Mouse (Mus musculus) neural tube, embryonic 12.5 days (tissue): ENCODE measurements around the gene D630036H23Rik. TPM values are rescaled to one million over a fixed set of nuclear protein-coding genes. Genes with fewer than 3 reads are reported as not detected.
"Not testable (repeated sequence)": the region's sequence is repeated elsewhere in the genome, so short reads cannot be mapped to it uniquely, and the experiment has no call there.

Experiments used
- ATAC-seq: fragments of 200-750 bp; cut with Nextera tagmentation; 2 replicates; pipeline ENCODE4 v1.8.0; 2017; ENCODE audit warnings: low read depth, mild to moderate bottlenecking, moderate TSS enrichment, moderate library complexity; ENCODE audit not compliant: low FRiP score
- H3K27ac ChIP-seq: fragments of 300-500 bp; sonication (generic); 2 replicates; pipeline ENCODE4 v1.5.1; 2016
- H3K27me3 ChIP-seq: fragments of 300-500 bp; sonication (generic); replicated peaks from 2 replicates; pipeline ENCODE4 v1.6.1; 2016; ENCODE audit warnings: mild to moderate bottlenecking
- H3K36me3 ChIP-seq: fragments of 300-500 bp; sonication (generic); 2 replicates; pipeline ENCODE4 v1.6.1; 2016; ENCODE audit warnings: mild to moderate bottlenecking
- H3K4me1 ChIP-seq: fragments of 300-500 bp; sonication (generic); 2 replicates; pipeline ENCODE4 v1.6.1; 2016
- H3K4me2 ChIP-seq: fragments of 300-500 bp; sonication (generic); replicated peaks from 2 replicates; pipeline ENCODE4 v1.6.1; 2016; ENCODE audit warnings: mild to moderate bottlenecking
- H3K4me3 ChIP-seq: fragments of 300-500 bp; sonication (generic); 2 replicates; pipeline ENCODE4 v1.5.1; 2016
- H3K9ac ChIP-seq: fragments of 300-500 bp; sonication (generic); 2 replicates; pipeline ENCODE4 v1.6.1; 2016; ENCODE audit warnings: mild to moderate bottlenecking
- H3K9me3 ChIP-seq: fragments of 300-500 bp; sonication (generic); 2 replicates; pipeline ENCODE4 v1.6.1; 2016; ENCODE audit warnings: mild to moderate bottlenecking
- WGBS: fragments of 180-500 bp; shearing (Covaris S2); methylation state at CpG from one replicate; pipeline ENCODE4 v1.1.7; 2016; 5-methylcytosine and 5-hydroxymethylcytosine counted together
- polyA plus RNA-seq: library from polyadenylated mRNA; unstranded; fragments of >200 nt; fragmentation: Nextera tagmentation; extraction: Ambion mirVana; gene quantifications from 2 replicates; pipeline ENCODE4 v1.2.1, GENCODE M21; 2016

The D630036H23Rik gene
- 1.3 and 1.4 TPM in 2 replicates for polyA plus RNA-seq

- Histone ChIP-seq H3K27ac (peak within 1 kb of the TSS; percentile 82), H3K36me3 (no peaks in the 10 kb centered on the region), H3K9me3 (no peaks in the 10 kb centered on the region), H3K4me3 (peak within 1 kb of the TSS; percentile 59), H3K4me1 (no peaks in the 10 kb centered on the region), H3K4me2 (peak within 1 kb of the TSS; percentile 82), H3K27me3 (no peaks in the 10 kb centered on the region), H3K9ac (peak within 1 kb of the TSS; percentile 93)
- peak; percentile 95 for ATAC-seq
- WGBS: under 1% methylated on average over 64 of the region's 64 CpGs
These were observed at the start of gene D630036H23Rik, which contains the start of gene Ispd for GRCm38 (mm10) chr12:36381441-36382340. TSS of gene D630036H23Rik (minus strand) at chr12:36382181. TSS of gene Ispd (plus strand) at chr12:36381450.

- H3K9ac ChIP-seq: no peak overlapping the region
- no peak overlapping the region for H3K27ac ChIP-seq
- H3K9me3 ChIP-seq: no peaks in the 10 kb centered on the region
- H3K4me2 ChIP-seq: no peak overlapping the region
- H3K27me3 ChIP-seq: no peaks in the 10 kb centered on the region
- no peaks in the 10 kb centered on the region for H3K36me3 ChIP-seq
- no peaks in the 10 kb centered on the region; the same call in 1 of the 2 replicates for H3K4me1 ChIP-seq
- 45% methylated on average over 15 of the region's 15 CpGs for WGBS
- H3K4me3 ChIP-seq: no peak overlapping the region
- 0 out of 2 replicates have a peak, but pooled peaks have one; percentile 35 for ATAC-seq
These were observed 44.4 kb upstream of the D630036H23Rik start for GRCm38 (mm10) chr12:36426163-36427045.

GRCm38 (mm10) chr12:36425258-36425657 is 43.3 kb upstream of the D630036H23Rik start:
- Histone ChIP-seq H3K4me3 (no peak overlapping the region), H3K27ac (no peak overlapping the region), H3K9me3 (no peaks in the 10 kb centered on the region), H3K9ac (no peak overlapping the region), H3K36me3 (no peaks in the 10 kb centered on the region), H3K4me1 (no peaks in the 10 kb centered on the region; the same call in 1 of the 2 replicates), H3K4me2 (no peak overlapping the region), H3K27me3 (no peaks in the 10 kb centered on the region)
- 32% methylated on average over 7 of the region's 7 CpGs for WGBS
- ATAC-seq: peak; percentile 59; the same call in 1 of the 2 replicates

- no peak overlapping the region for H3K4me3 ChIP-seq
- no peaks in the 10 kb centered on the region for H3K27me3 ChIP-seq
- H3K27ac ChIP-seq: no peak overlapping the region
- H3K9me3 ChIP-seq: no peaks in the 10 kb centered on the region
- no peaks in the 10 kb centered on the region for H3K36me3 ChIP-seq
- H3K4me2 ChIP-seq: no peak overlapping the region
- ATAC-seq: no peak
- 71% methylated on average over 10 of the region's 10 CpGs for WGBS
- no peak overlapping the region for H3K9ac ChIP-seq
- no peaks in the 10 kb centered on the region; the same call in 1 of the 2 replicates for H3K4me1 ChIP-seq
These were observed 41.7 kb upstream of the D630036H23Rik start for GRCm38 (mm10) chr12:36423677-36424076.

GRCm38 (mm10) chr12:36395115-36395514 is 13.1 kb upstream of the D630036H23Rik start:
- Histone ChIP-seq H3K4me2 (no peak overlapping the region), H3K27me3 (no peaks in the 10 kb centered on the region), H3K4me3 (no peak overlapping the region), H3K36me3 (no peaks in the 10 kb centered on the region), H3K4me1 (no peaks in the 10 kb centered on the region), H3K27ac (no peak overlapping the region), H3K9ac (no peak overlapping the region), H3K9me3 (peaks cover 8% of the 10 kb centered on the region; the same call in 1 of the 2 replicates)
- no peak for ATAC-seq
- 83% methylated on average over 2 of the region's 2 CpGs for WGBS

GRCm38 (mm10) chr12:36386991-36387390 is 5.0 kb upstream of the D630036H23Rik start:
- no peaks in the 10 kb centered on the region for H3K36me3 ChIP-seq
- no peaks in the 10 kb centered on the region for H3K9me3 ChIP-seq
- WGBS: 94% methylated on average over 4 of the region's 4 CpGs
- H3K27ac ChIP-seq: no peak overlapping the region
- no peak overlapping the region for H3K4me2 ChIP-seq
- no peaks in the 10 kb centered on the region for H3K4me1 ChIP-seq
- ATAC-seq: no peak
- H3K4me3 ChIP-seq: no peak overlapping the region
- no peaks in the 10 kb centered on the region for H3K27me3 ChIP-seq
- no peak overlapping the region for H3K9ac ChIP-seq

GRCm38 (mm10) chr12:36385386-36385785 is 3.4 kb upstream of the D630036H23Rik start:
- Histone ChIP-seq H3K4me3 (no peak overlapping the region), H3K27me3 (no peaks in the 10 kb centered on the region), H3K4me2 (no peak overlapping the region), H3K9me3 (no peaks in the 10 kb centered on the region), H3K36me3 (no peaks in the 10 kb centered on the region), H3K9ac (no peak overlapping the region), H3K27ac (no peak overlapping the region), H3K4me1 (no peaks in the 10 kb centered on the region)
- 81% methylated on average over 6 of the region's 6 CpGs for WGBS
- ATAC-seq: no peak

- Histone ChIP-seq H3K27ac (no peak overlapping the region), H3K9ac (no peak overlapping the region), H3K9me3 (no peaks in the 10 kb centered on the region), H3K36me3 (no peaks in the 10 kb centered on the region), H3K4me3 (no peak overlapping the region), H3K4me1 (no peaks in the 10 kb centered on the region), H3K27me3 (no peaks in the 10 kb centered on the region), H3K4me2 (peak overlapping the region; percentile 82)
- no peak for ATAC-seq
- WGBS: 28% methylated on average over 5 of the region's 5 CpGs
These were observed 1.2 kb downstream of the D630036H23Rik start for GRCm38 (mm10) chr12:36380806-36381205.

- H3K9me3 ChIP-seq: no peaks in the 10 kb centered on the region
- H3K4me3 ChIP-seq: no peak overlapping the region
- no peaks in the 10 kb centered on the region for H3K27me3 ChIP-seq
- ATAC-seq: no peak
- no peak overlapping the region for H3K27ac ChIP-seq
- H3K9ac ChIP-seq: no peak overlapping the region
- H3K4me2 ChIP-seq: no peak overlapping the region
- no peaks in the 10 kb centered on the region for H3K36me3 ChIP-seq
- no peaks in the 10 kb centered on the region for H3K4me1 ChIP-seq
- WGBS: 16% methylated on average over 3 of the region's 3 CpGs
These were observed 1.7 kb downstream of the D630036H23Rik start for GRCm38 (mm10) chr12:36380254-36380653.

- not testable (repeated sequence) for H3K27me3 ChIP-seq, H3K9ac ChIP-seq, ATAC-seq, H3K36me3 ChIP-seq, H3K4me2 ChIP-seq, H3K4me3 ChIP-seq, H3K4me1 ChIP-seq, H3K27ac ChIP-seq, H3K9me3 ChIP-seq
- 90% methylated on average over 3 of the region's 4 CpGs for WGBS
These were observed 5.6 kb downstream of the D630036H23Rik start for GRCm38 (mm10) chr12:36376391-36376790.

GRCm38 (mm10) chr12:36373237-36373998 is 8.6 kb downstream of the D630036H23Rik start:
- H3K4me2 ChIP-seq: no peak overlapping the region
- H3K27ac ChIP-seq: no peak overlapping the region
- H3K9ac ChIP-seq: no peak overlapping the region
- no peak overlapping the region for H3K4me3 ChIP-seq
- 0 out of 2 replicates have a peak, but pooled peaks have one; percentile 7 for ATAC-seq
- WGBS: 53% methylated on average over 4 of the region's 4 CpGs
- H3K27me3 ChIP-seq: no peaks in the 10 kb centered on the region
- H3K9me3 ChIP-seq: no peaks in the 10 kb centered on the region
- H3K4me1 ChIP-seq: no peaks in the 10 kb centered on the region
- no peaks in the 10 kb centered on the region for H3K36me3 ChIP-seq
